Mouse (Mus musculus) layer of hippocampus, adult 9-11 months (tissue): ENCODE measurements at regions not wholly inside any gene's neighbourhood (a gene's known extent, or its start where the extent isn't known, plus 50 kb on each side); places are given as distances from the start of the nearest gene placed in this dataset.
A peak's percentile ranks its signal among the peaks of the same experiment; 100 is the strongest.

Experiments
- DNase-seq: peaks from one replicate; pipeline ENCODE4 v3.0.0; 2022

- DNase-seq: peak; percentile 13
Observed at GRCm38 (mm10) chr6:116767738-116768522, 51.2 kb upstream of the Tmem72 start.

GRCm38 (mm10) chr6:116774954-116775675 is 58.4 kb upstream of the Tmem72 start:
- DNase-seq: no peak

GRCm38 (mm10) chr6:116786553-116787335 is 70.0 kb upstream of the Tmem72 start:
- DNase-seq: no peak

DNA sequence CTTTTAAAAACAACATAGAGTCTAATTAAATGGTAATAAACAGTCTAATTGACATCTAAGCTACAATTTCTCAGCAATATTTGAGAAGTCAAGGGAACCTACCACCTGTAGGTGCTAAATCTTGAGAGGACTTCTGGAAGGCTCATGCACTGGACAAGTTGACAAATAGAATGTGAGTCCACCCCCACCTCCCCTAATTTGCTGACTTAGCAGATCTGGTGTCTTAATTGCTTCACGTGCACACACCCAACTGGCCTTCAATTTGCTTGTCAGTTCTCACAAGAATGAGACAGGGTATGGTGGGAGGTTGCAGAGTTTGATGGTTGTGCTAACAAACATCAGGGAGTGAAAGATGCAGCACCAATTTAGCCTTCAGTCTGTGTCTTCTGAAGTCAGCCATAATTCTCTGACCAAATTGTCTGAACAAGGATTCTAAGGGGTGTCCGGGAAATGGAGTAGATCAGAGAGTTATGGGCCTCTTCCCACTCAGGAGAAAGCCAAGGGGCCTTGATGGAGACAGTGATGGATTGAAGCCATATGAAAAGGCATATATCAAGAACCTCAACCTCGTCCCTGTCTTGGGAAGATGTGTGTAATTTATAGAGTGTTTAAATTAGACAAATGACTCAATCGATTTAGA is 76.7 kb upstream of the Tmem72 start:
- no peak for DNase-seq

- DNase-seq: no peak
Observed at GRCm38 (mm10) chr6:116793961-116794336, 77.2 kb upstream of the Tmem72 start.

- DNase-seq: no peak
Observed at GRCm38 (mm10) chr6:116821215-116821912, 104.7 kb upstream of the Tmem72 start.

DNA sequence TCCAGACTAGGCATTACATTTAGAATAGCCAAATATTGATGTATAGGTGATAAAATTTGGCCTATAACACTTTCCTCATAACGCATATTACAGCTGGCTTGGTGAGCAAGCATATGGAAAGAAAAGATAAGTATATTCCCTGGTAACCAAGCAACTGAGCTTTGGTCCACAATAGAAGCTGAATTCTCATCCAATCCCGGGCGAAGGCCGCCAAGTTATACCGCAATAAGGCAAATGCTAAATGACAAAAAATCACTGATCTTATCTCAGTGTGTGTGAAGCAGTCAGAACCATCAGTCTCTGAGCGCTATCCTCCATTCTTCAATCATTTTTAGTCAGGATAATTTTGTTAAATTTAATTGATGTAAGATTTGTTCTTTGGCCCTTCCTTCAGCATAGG is 105.9 kb upstream of the Tmem72 start:
- no peak for DNase-seq

DNA sequence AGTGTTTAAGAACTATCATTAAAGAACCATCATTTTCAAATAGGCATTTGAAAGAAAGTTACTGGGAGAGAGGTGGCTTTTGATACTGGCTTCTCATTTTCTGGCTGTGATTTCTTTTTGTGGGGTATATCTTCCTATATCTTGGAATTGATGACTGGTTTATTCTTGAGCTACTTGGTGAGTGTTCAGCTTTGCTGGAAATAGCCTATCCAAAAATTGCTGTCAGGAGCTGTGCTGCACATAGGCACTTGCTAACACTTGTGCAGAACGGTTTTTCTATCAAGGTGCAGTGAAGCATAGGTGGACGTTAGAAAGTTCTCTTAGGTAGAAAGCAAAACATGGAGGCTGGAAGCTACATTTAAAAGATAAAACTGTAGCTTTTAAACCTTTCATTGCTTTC is 108.9 kb upstream of the Tmem72 start:
- DNase-seq: no peak

DNA sequence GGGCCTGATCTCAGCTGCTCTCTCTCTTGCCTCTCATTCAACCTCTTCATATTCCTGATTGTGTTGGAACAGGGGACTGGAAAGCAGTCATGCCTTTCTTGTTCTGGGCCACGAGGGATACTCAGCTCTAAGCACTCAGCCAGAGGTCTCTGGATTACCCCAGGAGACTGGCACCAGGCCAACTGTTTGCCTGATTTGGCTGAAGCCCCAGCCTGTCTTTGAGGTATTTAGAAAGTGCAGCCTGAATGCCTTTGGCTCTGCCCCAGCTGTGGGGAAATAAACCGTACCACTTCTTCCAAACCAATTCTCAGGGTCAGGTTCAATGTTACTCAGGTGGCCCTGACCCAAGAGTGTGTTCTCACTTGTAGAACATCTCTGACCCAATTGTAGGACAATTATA is 112.6 kb upstream of the Tmem72 start:
- peak; percentile 37 for DNase-seq

DNA sequence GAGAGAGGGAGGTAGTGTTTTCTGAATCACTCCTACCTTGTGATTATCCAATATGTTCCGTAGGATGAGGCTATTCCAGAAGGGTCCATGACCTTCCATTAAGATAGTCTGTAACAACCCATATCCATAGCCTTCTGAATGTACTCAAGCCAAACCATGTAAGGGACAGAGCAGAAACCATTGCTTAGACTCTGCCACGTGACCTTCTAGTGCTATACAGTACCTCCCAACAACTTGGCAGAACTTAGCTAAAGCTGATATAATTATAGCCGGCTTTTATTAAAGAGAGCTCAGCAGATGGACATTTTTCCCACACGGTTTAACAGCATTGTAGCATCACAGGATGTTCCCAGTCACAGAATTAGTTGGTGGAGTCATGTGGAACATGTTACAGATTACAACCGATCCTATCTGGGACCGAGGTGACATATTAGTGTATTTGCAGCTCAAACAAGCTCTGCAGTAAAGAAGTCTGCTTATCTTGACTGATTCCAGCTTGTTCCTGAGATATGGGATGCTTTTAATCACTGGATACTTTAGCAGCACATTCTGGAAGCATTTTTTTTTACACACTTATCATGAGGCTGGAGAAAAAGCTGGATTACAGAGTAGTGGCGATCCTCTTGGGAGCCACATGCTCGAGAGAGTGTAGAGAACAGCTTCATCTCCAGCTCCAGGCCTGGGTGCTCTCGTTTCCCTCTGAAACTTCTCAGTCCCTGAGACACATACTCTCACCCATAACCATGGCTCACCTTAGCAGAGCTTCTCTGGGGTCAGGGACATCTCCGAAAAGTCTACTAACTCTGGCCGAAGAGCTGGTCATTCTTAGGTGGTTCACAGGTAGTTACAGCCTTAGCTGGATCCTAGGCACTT is 129.5 kb upstream of the Tmem72 start:
- peak; percentile 69 for DNase-seq

DNA sequence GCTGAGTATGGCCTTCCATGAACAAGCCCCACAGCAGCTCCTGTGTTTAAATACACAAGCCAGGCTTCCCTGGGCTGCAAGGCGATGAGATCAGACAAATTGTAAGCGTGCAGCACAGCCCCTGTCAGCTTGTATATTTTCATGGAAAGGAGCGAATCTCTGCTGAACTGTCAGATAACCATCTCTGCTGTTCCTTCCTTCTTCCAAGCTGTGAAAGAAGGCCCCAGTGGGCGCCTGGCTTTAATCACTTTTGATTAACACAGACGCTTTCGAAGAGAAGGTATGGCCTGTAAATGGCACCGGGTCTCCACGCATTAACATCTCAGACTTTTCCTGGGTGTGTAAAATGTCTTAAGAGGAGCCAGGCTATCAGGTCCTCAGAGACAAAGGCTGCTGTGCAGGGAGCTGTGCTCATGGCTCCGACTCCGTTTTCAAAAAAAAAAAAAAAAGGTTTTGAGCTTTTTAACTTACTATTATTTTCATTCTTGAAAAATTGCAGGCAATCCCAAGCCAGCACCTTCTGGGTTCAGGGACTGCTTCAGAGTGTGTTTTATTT is 131.9 kb upstream of the Tmem72 start:
- DNase-seq: no peak

DNA sequence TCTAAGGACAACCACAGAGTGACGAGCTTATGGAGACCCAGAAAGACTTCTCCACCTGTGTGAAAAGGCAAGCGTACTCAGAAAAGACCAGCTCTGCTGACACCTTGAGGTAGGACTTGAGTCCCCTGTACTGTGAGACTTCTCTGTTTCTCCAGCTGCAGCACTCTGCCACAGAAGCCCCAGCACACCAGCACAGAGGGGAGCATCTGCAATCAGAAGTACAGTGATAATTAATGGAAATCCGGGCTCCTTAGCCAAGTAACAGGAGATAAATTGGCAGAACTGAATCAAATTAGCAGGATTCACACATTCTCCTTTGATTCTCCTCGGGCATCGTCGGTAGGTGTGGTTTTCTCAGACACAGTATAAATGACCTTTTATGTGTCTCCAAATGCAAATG is 137.3 kb upstream of the Tmem72 start:
- no peak for DNase-seq

- DNase-seq: no peak
Observed at GRCm38 (mm10) chr6:116856093-116856492, 139.4 kb upstream of the Tmem72 start.

GRCm38 (mm10) chr6:116856917-116857491 is 140.3 kb upstream of the Tmem72 start:
- no peak for DNase-seq

DNA sequence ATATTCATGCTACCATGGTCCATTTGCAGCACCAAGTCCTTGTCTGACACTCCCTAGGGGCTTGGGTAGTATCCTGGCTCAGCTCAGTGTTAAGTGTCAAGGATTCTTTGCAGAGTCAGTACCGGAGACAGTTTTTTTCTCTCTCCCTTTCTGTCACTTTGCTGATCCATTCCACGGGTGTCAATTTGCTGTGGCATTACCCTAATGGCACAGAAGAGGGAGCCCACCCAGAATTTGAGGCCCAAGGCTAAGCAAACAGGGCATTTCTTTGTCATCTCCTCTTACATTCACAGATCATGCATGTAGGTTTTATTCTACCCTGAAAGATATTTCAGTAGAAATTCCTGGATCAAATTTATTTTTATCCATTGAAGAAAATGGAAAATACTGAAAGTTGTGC is 146.4 kb upstream of the Tmem72 start:
- DNase-seq: no peak

GRCm38 (mm10) chr6:116863626-116864025 is 146.9 kb upstream of the Tmem72 start:
- no peak for DNase-seq

GRCm38 (mm10) chr6:116893299-116893698 is 176.6 kb upstream of the Tmem72 start:
- no peak for DNase-seq

- DNase-seq: no peak
Observed at GRCm38 (mm10) chr6:116894252-116894651, 177.5 kb upstream of the Tmem72 start.

GRCm38 (mm10) chr6:116895114-116895513 is 178.4 kb upstream of the Tmem72 start:
- DNase-seq: peak; percentile 53

DNA sequence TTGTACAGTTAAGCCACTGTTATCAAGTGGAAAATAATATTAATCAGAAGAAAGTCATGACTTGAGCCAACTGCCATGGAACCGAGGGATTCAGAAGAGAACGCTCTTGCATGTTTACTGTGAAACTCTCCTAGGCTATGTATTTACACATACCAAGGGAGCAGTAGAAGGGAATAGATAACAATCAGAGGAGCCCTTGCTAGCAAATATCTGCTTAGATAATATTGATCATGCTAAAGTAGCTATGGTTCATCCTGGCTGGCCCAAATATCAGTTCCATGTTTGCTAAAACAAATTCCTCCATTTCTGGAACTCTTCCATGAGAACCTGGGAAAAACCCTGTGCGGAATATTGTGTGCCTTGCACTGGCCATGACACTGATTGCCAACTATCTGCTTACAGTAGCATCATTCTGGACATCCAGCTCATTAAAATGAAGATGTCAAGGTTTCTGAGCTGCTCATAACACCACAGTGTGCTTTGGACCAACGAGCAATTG is 179.5 kb upstream of the Tmem72 start:
- no peak for DNase-seq

- DNase-seq: peak; percentile 10
Observed at GRCm38 (mm10) chr6:116901816-116902215, 185.1 kb upstream of the Tmem72 start.
